8 mouse cellular contexts compared by ENCODE assay signal in the genomic region with DNA sequence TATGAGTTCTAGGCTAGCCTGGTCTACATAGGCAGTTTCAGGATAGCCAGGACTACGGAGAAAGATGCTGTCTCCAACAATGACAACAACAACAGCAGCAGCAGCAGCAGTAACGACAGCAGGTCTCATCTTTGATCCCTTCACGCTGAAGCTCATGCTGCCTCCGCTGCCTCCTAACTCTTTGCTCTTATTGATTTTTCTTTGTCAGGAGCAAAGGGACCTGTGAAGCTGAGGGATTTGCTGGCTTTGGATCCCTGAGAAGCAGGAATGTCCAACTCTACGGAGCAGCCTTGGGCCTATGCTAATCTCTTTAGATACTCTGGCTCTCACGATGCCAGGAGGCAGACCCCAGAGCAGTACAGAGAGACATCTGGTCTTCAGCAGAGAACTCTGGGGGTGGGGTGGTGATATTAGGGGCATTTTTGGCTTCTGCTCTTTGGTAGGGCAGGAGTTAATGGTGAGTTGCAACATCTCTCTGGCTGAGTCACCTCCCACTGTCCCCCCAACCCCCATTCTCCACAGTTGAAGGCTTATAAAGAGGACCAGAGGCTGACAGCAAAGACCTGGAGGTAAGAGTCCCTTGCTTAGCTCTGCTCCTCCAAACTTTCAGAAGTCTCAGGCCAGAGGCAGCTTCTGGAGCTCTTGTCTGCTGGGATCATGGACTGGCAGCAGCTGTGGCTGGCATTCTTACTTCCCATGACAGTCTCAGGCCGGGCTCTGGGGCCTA. TPM values are rescaled to one million over a fixed set of nuclear protein-coding genes. Genes with fewer than 3 reads are reported as not detected.
DNase-seq lines count a peak whose midpoint lies in the region; ATAC-seq and TF ChIP-seq lines count a peak whose summit lies in the region.

Gene Mmp19 (plus strand): TSS at position 513 of the 727 bp plus-strand sequence.

- H3K9ac ChIP-seq in liver, postnatal 0 days (replicated peaks) = peak within 1 kb of the TSS; percentile 59
- H3K9ac ChIP-seq in kidney, embryonic 16.5 days (replicated peaks; ENCODE audit: low read length) = no peak within 1 kb of the TSS
- H3K9ac ChIP-seq in forebrain, embryonic 15.5 days (replicated peaks) = no peak within 1 kb of the TSS
- no peak within 1 kb of the TSS for H3K9ac ChIP-seq in kidney, embryonic 15.5 days

- ATAC-seq in liver, postnatal 0 days = peak; percentile 92
- no peak for ATAC-seq in kidney, embryonic 16.5 days (ENCODE audit: low FRiP score, low TSS enrichment)
- no peak for ATAC-seq in forebrain, embryonic 15.5 days (replicated peaks)
- no peak for ATAC-seq in kidney, embryonic 15.5 days (replicated peaks; ENCODE audit: low FRiP score)

- peak; percentile 38 for DNase-seq in urinary bladder, postnatal 14 days (ENCODE audit: low spot score)
- DNase-seq in urinary bladder, postnatal 25 days (ENCODE audit: low spot score) = no peak
- peak; percentile 55 for DNase-seq in fibroblast of lung, adult 2 months (ENCODE audit: low read depth)
- DNase-seq in liver, postnatal 0 days = peak; percentile 58
- DNase-seq in cerebellum, adult 18-20 months = no peak

- H3K4me1 ChIP-seq in liver, postnatal 0 days (ENCODE audit: insufficient read depth) = no peaks in the 10 kb centered on the region; the same call in 1 of the 2 replicates
- no peaks in the 10 kb centered on the region for H3K4me1 ChIP-seq in kidney, embryonic 16.5 days (ENCODE audit: insufficient read depth, low read length)
- no peaks in the 10 kb centered on the region for H3K4me1 ChIP-seq in forebrain, embryonic 15.5 days
- H3K4me1 ChIP-seq in kidney, embryonic 15.5 days = no peaks in the 10 kb centered on the region

- H3K27ac ChIP-seq in liver, postnatal 0 days (ENCODE audit: low read depth) = peak within 1 kb of the TSS; percentile 74
- no peak within 1 kb of the TSS for H3K27ac ChIP-seq in kidney, embryonic 16.5 days (ENCODE audit: low read length)
- H3K27ac ChIP-seq in forebrain, embryonic 15.5 days (replicated peaks) = no peak within 1 kb of the TSS
- no peak within 1 kb of the TSS for H3K27ac ChIP-seq in kidney, embryonic 15.5 days

- TF ChIP-seq EP300 in liver, postnatal 0 days (IDR thresholded peaks at IDR 0.05; ENCODE audit: low read depth) = no peak

- WGBS in liver, postnatal 0 days (ENCODE audit: insufficient replicate concordance) = 58% methylated on average over 7 of the region's 7 CpGs
- 77% methylated on average over 7 of the region's 7 CpGs for WGBS in kidney, embryonic 16.5 days
- WGBS in forebrain, embryonic 15.5 days = 71% methylated on average over 7 of the region's 7 CpGs
- 79% methylated on average over 7 of the region's 7 CpGs for WGBS in kidney, embryonic 15.5 days

- H3K9me3 ChIP-seq in liver, postnatal 0 days (ENCODE audit: low read length) = no peaks in the 10 kb centered on the region
- H3K9me3 ChIP-seq in kidney, embryonic 16.5 days (ENCODE audit: low read length) = no peaks in the 10 kb centered on the region
- H3K9me3 ChIP-seq in forebrain, embryonic 15.5 days = no peaks in the 10 kb centered on the region
- H3K9me3 ChIP-seq in kidney, embryonic 15.5 days (replicated peaks) = no peaks in the 10 kb centered on the region

- 0 out of 2 replicates have a peak, but pooled peaks cover 3% of the 10 kb centered on the region for H3K36me3 ChIP-seq in liver, postnatal 0 days (replicated peaks; ENCODE audit: insufficient read depth, low read length)
- H3K36me3 ChIP-seq in kidney, embryonic 16.5 days (ENCODE audit: insufficient read depth, low read length) = no peaks in the 10 kb centered on the region
- no peaks in the 10 kb centered on the region for H3K36me3 ChIP-seq in forebrain, embryonic 15.5 days
- H3K36me3 ChIP-seq in kidney, embryonic 15.5 days = no peaks in the 10 kb centered on the region

- TF ChIP-seq CTCF in liver, postnatal 0 days (IDR thresholded peaks at IDR 0.05; ENCODE audit: low read depth) = no peak

- H3K4me2 ChIP-seq in liver, postnatal 0 days (ENCODE audit: low read depth, low read length) = peak within 1 kb of the TSS; percentile 62
- H3K4me2 ChIP-seq in kidney, embryonic 16.5 days (replicated peaks; ENCODE audit: low read depth, low read length) = no peak within 1 kb of the TSS
- no peak within 1 kb of the TSS for H3K4me2 ChIP-seq in forebrain, embryonic 15.5 days (replicated peaks)
- no peak within 1 kb of the TSS for H3K4me2 ChIP-seq in kidney, embryonic 15.5 days

- peak within 1 kb of the TSS; percentile 36 for H3K4me3 ChIP-seq in liver, postnatal 0 days (ENCODE audit: low read depth, low read length)
- no peak within 1 kb of the TSS for H3K4me3 ChIP-seq in kidney, embryonic 16.5 days (ENCODE audit: low read length)
- no peak within 1 kb of the TSS for H3K4me3 ChIP-seq in forebrain, embryonic 15.5 days
- H3K4me3 ChIP-seq in kidney, embryonic 15.5 days (replicated peaks) = no peak within 1 kb of the TSS

- H3K27me3 ChIP-seq in liver, postnatal 0 days (ENCODE audit: insufficient read depth, low read length) = no peaks in the 10 kb centered on the region
- H3K27me3 ChIP-seq in kidney, embryonic 16.5 days (ENCODE audit: insufficient read depth, low read length) = no peaks in the 10 kb centered on the region
- H3K27me3 ChIP-seq in forebrain, embryonic 15.5 days = 0 out of 2 replicates have a peak, but pooled peaks cover 3% of the 10 kb centered on the region
- peaks cover 2% of the 10 kb centered on the region; the same call in 1 of the 2 replicates for H3K27me3 ChIP-seq in kidney, embryonic 15.5 days

RNA-seq across cellular contexts. Expression of gene Mmp19, which starts in this region (rescaled TPM):
- 11.3 and 13.5 TPM in 2 replicates for polyA plus RNA-seq in liver, postnatal 0 days (2015; fragmentation: Nextera tagmentation; extraction: Ambion mirVana)
- 0.89 and 0.98 TPM in 2 replicates for polyA plus RNA-seq in kidney, embryonic 16.5 days (2015; fragmentation: Nextera tagmentation; extraction: Ambion mirVana)
- polyA plus RNA-seq in forebrain, embryonic 15.5 days (2015; fragmentation: Nextera tagmentation; extraction: Ambion mirVana) = 0.20 and 0.43 TPM in 2 replicates
- 0.73 and 1.6 TPM in 2 replicates for polyA plus RNA-seq in kidney, embryonic 15.5 days (2015; fragmentation: Nextera tagmentation; extraction: Ambion mirVana)

Comparison
In these comparisons a context has a peak if more than half of its experiments do, and no peak if none do; other contexts are left out.
1. DNase-seq: peak in urinary bladder, postnatal 14 days (single experiment), fibroblast of lung, adult 2 months (single experiment) and liver, postnatal 0 days (single experiment); none in urinary bladder, postnatal 25 days (single experiment) and cerebellum, adult 18-20 months (0 of 2).